ENCODE assay signal across 7 mouse cellular contexts in the genomic region with DNA sequence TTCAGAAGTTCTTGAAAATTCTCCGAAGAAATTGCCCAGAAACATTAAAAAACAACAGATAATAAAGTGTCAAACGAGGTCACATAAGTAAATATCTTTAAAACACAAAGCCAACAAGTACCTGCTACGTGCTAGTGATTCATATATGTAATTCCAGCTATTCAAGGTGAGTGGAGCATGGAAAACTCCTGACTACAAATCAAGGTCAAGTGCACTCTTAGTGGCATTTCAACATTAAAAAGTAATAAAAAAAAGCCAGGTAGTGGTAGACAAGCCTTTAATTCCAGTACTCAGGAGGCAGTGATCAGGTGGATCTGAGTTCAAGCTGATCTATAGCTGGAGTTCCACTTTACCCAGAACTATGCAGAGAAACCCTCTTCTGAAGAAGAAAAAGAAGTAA. TPM values are rescaled to one million over a fixed set of nuclear protein-coding genes. Genes with fewer than 3 reads are reported as not detected.
A peak's percentile ranks its signal among the peaks of the same experiment; 100 is the strongest.
DNase-seq lines count a peak whose midpoint lies in the region; ATAC-seq and TF ChIP-seq lines count a peak whose summit lies in the region.

No protein-coding gene starts in this region.

- 0 out of 2 replicates have a peak overlapping the region, but pooled peaks have one; percentile 78 for H3K4me2 ChIP-seq in intestine, postnatal 0 days (replicated peaks; ENCODE audit: low read depth)
- H3K4me2 ChIP-seq in intestine, embryonic 15.5 days (replicated peaks) = no peak overlapping the region
- H3K4me2 ChIP-seq in CH12.LX (ENCODE audit: insufficient read depth, low read depth, poor library complexity, severe bottlenecking) = peak overlapping the region; percentile 91
- peak overlapping the region; percentile 69 for H3K4me2 ChIP-seq in embryonic facial prominence, embryonic 15.5 days (replicated peaks)
- H3K4me2 ChIP-seq in liver, embryonic 16.5 days (ENCODE audit: low read depth, low read length) = peak overlapping the region; percentile 78

- no peak for TF ChIP-seq POLR2A in CH12.LX (IDR thresholded peaks at IDR 0.05; ENCODE audit: low read depth, low read length)

- H3K79me2 ChIP-seq in CH12.LX (replicated peaks; ENCODE audit: control insufficient read depth, extremely low read depth, insufficient read depth, poor library complexity, severe bottlenecking) = 0 out of 2 replicates have a peak, but pooled peaks cover 10% of the 10 kb centered on the region

- in situ Hi-C loops in CH12.LX (cut with MboI; ENCODE audit: low pct_ligation_motif_present, low pct_unique_long_range_greater_than_20kb, low sequenced_read_pairs) = loop anchor here (10.0 kb wide), 1 partner anchor 117 kb away; a partner anchor contains a TSS

- no peak for ATAC-seq in intestine, postnatal 0 days
- ATAC-seq in intestine, embryonic 15.5 days = no peak
- ATAC-seq in embryonic facial prominence, embryonic 15.5 days (ENCODE audit: insufficient number of reproducible peaks, low FRiP score, low TSS enrichment, low read depth) = no peak
- ATAC-seq in liver, embryonic 16.5 days (ENCODE audit: low read depth) = no peak

- dilution Hi-C loops in CH12.LX (cut with MboI; ENCODE audit: extremely low pct_ligation_motif_present, extremely low pct_unique_long_range_greater_than_20kb, low sequenced_read_pairs) = no loop called here

- no peak overlapping the region for H3K9ac ChIP-seq in intestine, postnatal 0 days (ENCODE audit: low read depth, low read length)
- H3K9ac ChIP-seq in intestine, embryonic 15.5 days = no peak overlapping the region
- peak overlapping the region; percentile 80; the same call in 1 of the 2 replicates for H3K9ac ChIP-seq in CH12.LX (ENCODE audit: insufficient read depth, low read depth)
- no peak overlapping the region for H3K9ac ChIP-seq in embryonic facial prominence, embryonic 15.5 days
- no peak overlapping the region for H3K9ac ChIP-seq in liver, embryonic 16.5 days (ENCODE audit: low read depth, low read length)

- peaks cover 3% of the 10 kb centered on the region; the same call in 1 of the 2 replicates for H3K4me1 ChIP-seq in intestine, postnatal 0 days (replicated peaks; ENCODE audit: control insufficient read depth, insufficient read depth, low read length)
- 0 out of 2 replicates have a peak, but pooled peaks cover 3% of the 10 kb centered on the region for H3K4me1 ChIP-seq in intestine, embryonic 15.5 days (replicated peaks)
- H3K4me1 ChIP-seq in CH12.LX (ENCODE audit: control insufficient read depth in 1 of 2, insufficient read depth in 2 of 2) = peaks cover 0 to 28% of the 10 kb centered on the region in 2 experiments; a peak in 3 of 4 replicates
- peaks cover 17% of the 10 kb centered on the region for H3K4me1 ChIP-seq in embryonic facial prominence, embryonic 15.5 days
- peaks cover 46% of the 10 kb centered on the region for H3K4me1 ChIP-seq in liver, embryonic 16.5 days (ENCODE audit: control insufficient read depth, low read depth, low read length)

- 71% methylated on average over 3 of the region's 3 CpGs for WGBS in intestine, postnatal 0 days
- 74% methylated on average over 3 of the region's 3 CpGs for WGBS in intestine, embryonic 15.5 days
- WGBS in embryonic facial prominence, embryonic 15.5 days = 81% methylated on average over 3 of the region's 3 CpGs
- 63% methylated on average over 3 of the region's 3 CpGs for WGBS in liver, embryonic 16.5 days (ENCODE audit: insufficient replicate concordance)

- no peaks in the 10 kb centered on the region for H3K9me3 ChIP-seq in intestine, postnatal 0 days (ENCODE audit: control insufficient read depth)
- no peaks in the 10 kb centered on the region for H3K9me3 ChIP-seq in intestine, embryonic 15.5 days
- no peaks in the 10 kb centered on the region for H3K9me3 ChIP-seq in CH12.LX (replicated peaks; ENCODE audit: low read length)
- no peaks in the 10 kb centered on the region for H3K9me3 ChIP-seq in embryonic facial prominence, embryonic 15.5 days (replicated peaks)
- H3K9me3 ChIP-seq in liver, embryonic 16.5 days (replicated peaks; ENCODE audit: control insufficient read depth, low read length) = no peaks in the 10 kb centered on the region

- no peak for TF ChIP-seq CTCF in intestine, postnatal 0 days (IDR thresholded peaks at IDR 0.05; ENCODE audit: low read depth)
- TF ChIP-seq CTCF in CH12.LX (conservative IDR thresholded peaks at IDR 0.05 in 1 of 2, IDR thresholded peaks at IDR 0.05 in 1 of 2; ENCODE audit: low read depth in 2 of 2, low read length in 2 of 2) = no peak

- H3K36me3 ChIP-seq in intestine, postnatal 0 days (ENCODE audit: control insufficient read depth, insufficient read depth) = no peaks in the 10 kb centered on the region
- H3K36me3 ChIP-seq in intestine, embryonic 15.5 days = no peaks in the 10 kb centered on the region
- peaks cover 0 to 10% of the 10 kb centered on the region in 2 experiments for H3K36me3 ChIP-seq in CH12.LX (replicated peaks in 1 of 2; ENCODE audit: control insufficient read depth in 1 of 2, insufficient read depth in 1 of 2, low read length in 1 of 2)
- no peaks in the 10 kb centered on the region for H3K36me3 ChIP-seq in embryonic facial prominence, embryonic 15.5 days
- no peaks in the 10 kb centered on the region for H3K36me3 ChIP-seq in liver, embryonic 16.5 days (ENCODE audit: control insufficient read depth, insufficient read depth)

- no peak overlapping the region for H3K4me3 ChIP-seq in intestine, postnatal 0 days (ENCODE audit: low read depth, low read length)
- no peak overlapping the region for H3K4me3 ChIP-seq in intestine, embryonic 15.5 days (replicated peaks)
- no peak overlapping the region for H3K4me3 ChIP-seq in CH12.LX (replicated peaks in 1 of 3; ENCODE audit: low read depth in 2 of 3, low read length in 2 of 3, poor library complexity in 1 of 3)
- H3K4me3 ChIP-seq in embryonic facial prominence, embryonic 15.5 days (replicated peaks) = peak overlapping the region; percentile 81; the same call in 1 of the 2 replicates
- peak overlapping the region; percentile 81; the same call in 1 of the 2 replicates for H3K4me3 ChIP-seq in liver, embryonic 16.5 days (ENCODE audit: low read depth, low read length)

- H3K27ac ChIP-seq in intestine, postnatal 0 days (ENCODE audit: low read depth, low read length) = no peak overlapping the region; the same call in 1 of the 2 replicates
- H3K27ac ChIP-seq in intestine, embryonic 15.5 days = no peak overlapping the region
- no peak overlapping the region for H3K27ac ChIP-seq in CH12.LX (ENCODE audit: insufficient read depth, low read depth)
- no peak overlapping the region for H3K27ac ChIP-seq in embryonic facial prominence, embryonic 15.5 days (replicated peaks)
- no peak overlapping the region; the same call in 1 of the 2 replicates for H3K27ac ChIP-seq in liver, embryonic 16.5 days (ENCODE audit: low read length)

- no peak for TF ChIP-seq RAD21 in CH12.LX (IDR thresholded peaks at IDR 0.05; ENCODE audit: low read depth, low read length)

- no peak for TF ChIP-seq EP300 in CH12.LX (IDR thresholded peaks at IDR 0.05; ENCODE audit: low read length)

- no peaks in the 10 kb centered on the region for H3K27me3 ChIP-seq in intestine, postnatal 0 days (replicated peaks; ENCODE audit: control insufficient read depth, insufficient read depth, low read length)
- no peaks in the 10 kb centered on the region for H3K27me3 ChIP-seq in intestine, embryonic 15.5 days (replicated peaks)
- no peaks in the 10 kb centered on the region for H3K27me3 ChIP-seq in CH12.LX (replicated peaks)
- no peaks in the 10 kb centered on the region for H3K27me3 ChIP-seq in embryonic facial prominence, embryonic 15.5 days
- no peaks in the 10 kb centered on the region for H3K27me3 ChIP-seq in liver, embryonic 16.5 days (ENCODE audit: control insufficient read depth, insufficient read depth, low read depth, low read length)

- no peak for DNase-seq in CH12.LX (ENCODE audit: extremely low read depth)
- DNase-seq in frontal cortex, adult 2 months (ENCODE audit: extremely low spot score in 1 of 2, low spot score in 1 of 2) = no peak
- no peak for DNase-seq in urinary bladder, postnatal 14 days (ENCODE audit: low spot score)

TF ChIP-seq in CH12.LX, 34 proteins besides CTCF, POLR2A, EP300 and RAD21:
- TF ChIP-seq NELFE (IDR thresholded peaks at IDR 0.05; ENCODE audit: low read depth, low read length) (no peak), ZMIZ1 (IDR thresholded peaks at IDR 0.05; ENCODE audit: low read depth, low read length) (no peak), TCF12 (IDR thresholded peaks at IDR 0.05; ENCODE audit: low read depth, low read length) (no peak), ELF1 (IDR thresholded peaks at IDR 0.05; ENCODE audit: low read depth, low read length) (no peak)

RNA-seq across cellular contexts. Expression of a gene that starts 0.9 kb away (rescaled TPM):
- 44.6 and 46.0 TPM in 2 replicates for polyA plus RNA-seq in intestine, postnatal 0 days (2015; fragmentation: Nextera tagmentation; extraction: Ambion mirVana)
- polyA plus RNA-seq in intestine, embryonic 15.5 days (2015; fragmentation: Nextera tagmentation; extraction: Ambion mirVana) = 34.1 and 36.7 TPM in 2 replicates
- total RNA-seq in CH12.LX (2012; rRNA removed) (15.9 and 17.0 TPM in 2 replicates), CH12.LX (2014; rRNA removed) (33.0 and 37.5 TPM in 2 replicates)
- 19.8 and 21.7 TPM in 2 replicates for polyA plus RNA-seq in CH12.LX (2012; ENCODE audit: insufficient read length, low read depth)
- polyA plus RNA-seq in embryonic facial prominence, embryonic 15.5 days (2015; fragmentation: Nextera tagmentation; extraction: Ambion mirVana) = 42.7 and 43.0 TPM in 2 replicates
- 17.8 and 21.5 TPM in 2 replicates for polyA plus RNA-seq in liver, embryonic 16.5 days (2015; fragmentation: Nextera tagmentation; extraction: Ambion mirVana)
- polyA plus RNA-seq in frontal cortex, adult 2 months (2012; rRNA removed) = 16.6 and 16.7 TPM in 2 replicates

RNA-seq across cellular contexts. Expression of a gene that starts 1.5 kb away (rescaled TPM):
- polyA plus RNA-seq in intestine, postnatal 0 days (2015; fragmentation: Nextera tagmentation; extraction: Ambion mirVana) = 3.2 and 3.3 TPM in 2 replicates
- polyA plus RNA-seq in intestine, embryonic 15.5 days (2015; fragmentation: Nextera tagmentation; extraction: Ambion mirVana) = 3.7 TPM in 2 replicates
- 10.6 and 10.8 TPM in 2 replicates for total RNA-seq in CH12.LX (2012; rRNA removed)
- 6.4 and 6.6 TPM in 2 replicates for total RNA-seq in CH12.LX (2014; rRNA removed)
- polyA plus RNA-seq in CH12.LX (2012; ENCODE audit: insufficient read length, low read depth) = 8.7 TPM in 2 replicates
- 2.4 and 2.5 TPM in 2 replicates for polyA plus RNA-seq in embryonic facial prominence, embryonic 15.5 days (2015; fragmentation: Nextera tagmentation; extraction: Ambion mirVana)
- polyA plus RNA-seq in liver, embryonic 16.5 days (2015; fragmentation: Nextera tagmentation; extraction: Ambion mirVana) = 2.6 and 2.8 TPM in 2 replicates
- 5.5 and 5.6 TPM in 2 replicates for polyA plus RNA-seq in frontal cortex, adult 2 months (2012; rRNA removed)

Comparison
In these comparisons a context has a peak if more than half of its experiments do, and no peak if none do; other contexts are left out.
1. H3K4me3 ChIP-seq: peak in embryonic facial prominence, embryonic 15.5 days (single experiment) and liver, embryonic 16.5 days (single experiment); none in intestine, postnatal 0 days (single experiment), intestine, embryonic 15.5 days (single experiment) and CH12.LX (0 of 3).